Mouse (Mus musculus) embryonic facial prominence, embryonic 11.5 days (tissue): ENCODE data around the gene Ap1s2. TPM values are rescaled to one million over a fixed set of nuclear protein-coding genes. Genes with fewer than 3 reads are reported as not detected.

Source experiments
- ATAC-seq: fragments of 200-750 bp; cut with Nextera tagmentation; replicated peaks from 2 replicates; pipeline ENCODE4 v1.8.0; 2017; ENCODE audit warnings: low read depth; ENCODE audit not compliant: insufficient number of reproducible peaks, low FRiP score, low TSS enrichment
- DNase-seq: peaks from one replicate; pipeline ENCODE4 v3.0.0-alpha.2; 2015; ENCODE audit warnings: low spot score
- H3K27ac ChIP-seq: fragments of 300-500 bp; sonication (generic); replicated peaks from 2 replicates; pipeline ENCODE4 v1.5.1; 2014; ENCODE audit warnings: mild to moderate bottlenecking, low read depth, low read length, control low read depth
- H3K27me3 ChIP-seq: fragments of 300-500 bp; sonication (generic); 2 replicates; pipeline ENCODE4 v1.6.1; 2014; ENCODE audit warnings: mild to moderate bottlenecking, low read length, moderate library complexity, mixed read lengths; ENCODE audit not compliant: control insufficient read depth, insufficient read depth
- H3K36me3 ChIP-seq: fragments of 300-500 bp; sonication (generic); replicated peaks from 2 replicates; pipeline ENCODE4 v1.6.1; 2014; ENCODE audit warnings: low read depth, mild to moderate bottlenecking, low read length, moderate library complexity, mixed read lengths; ENCODE audit not compliant: control insufficient read depth, insufficient read depth
- H3K4me1 ChIP-seq: fragments of 300-500 bp; sonication (generic); 2 replicates; pipeline ENCODE4 v1.6.1; 2014; ENCODE audit warnings: low read length, mixed read lengths; ENCODE audit not compliant: control insufficient read depth, insufficient read depth
- H3K4me2 ChIP-seq: fragments of 300-500 bp; sonication (generic); 2 replicates; pipeline ENCODE4 v1.6.1; 2014; ENCODE audit warnings: low read depth, mild to moderate bottlenecking, control low read depth, low read length, moderate library complexity
- H3K4me3 ChIP-seq: fragments of 300-500 bp; sonication (generic); 2 replicates; pipeline ENCODE4 v1.5.1; 2014; ENCODE audit warnings: low read depth, low read length, control low read depth
- H3K9ac ChIP-seq: fragments of 300-500 bp; sonication (generic); replicated peaks from 2 replicates; pipeline ENCODE4 v1.6.1; 2014; ENCODE audit warnings: mild to moderate bottlenecking, control low read depth, low read length
- H3K9me3 ChIP-seq: fragments of 300-500 bp; sonication (generic); replicated peaks from 2 replicates; pipeline ENCODE4 v1.6.1; 2016; ENCODE audit warnings: mild to moderate bottlenecking, low read length, inconsistent platforms, mixed read lengths; ENCODE audit not compliant: control insufficient read depth
- WGBS: fragments of 180-500 bp; shearing (Covaris S2); extraction: QIAGEN DNeasy Blood & Tissue Kit; methylation state at CpG from one replicate; pipeline ENCODE4 v1.1.7; 2014; 5-methylcytosine and 5-hydroxymethylcytosine counted together
- polyA plus RNA-seq: library from polyadenylated mRNA; unstranded; fragments of >200 nt; fragmentation: Nextera tagmentation; extraction: Ambion mirVana; gene quantifications from 2 replicates; pipeline ENCODE4 v1.2.1, GENCODE M21; 2014

Ap1s2 gene
- polyA plus RNA-seq, 1 experiment from 2014 or later: 28.9 TPM

GRCm38 (mm10) chrX:163981500-163981899 is 72.7 kb downstream of the Ap1s2 start:
- Histone ChIP-seq H3K9me3 (no peaks in the 10 kb centered on the region), H3K4me3 (no peak overlapping the region), H3K9ac (no peak overlapping the region), H3K4me1 (no peaks in the 10 kb centered on the region), H3K27ac (no peak overlapping the region), H3K27me3 (no peaks in the 10 kb centered on the region), H3K36me3 (no peaks in the 10 kb centered on the region), H3K4me2 (no peak overlapping the region)
- ATAC-seq: no peak
- no peak for DNase-seq
- 56% methylated on average over 4 of the region's 4 CpGs for WGBS

DNA sequence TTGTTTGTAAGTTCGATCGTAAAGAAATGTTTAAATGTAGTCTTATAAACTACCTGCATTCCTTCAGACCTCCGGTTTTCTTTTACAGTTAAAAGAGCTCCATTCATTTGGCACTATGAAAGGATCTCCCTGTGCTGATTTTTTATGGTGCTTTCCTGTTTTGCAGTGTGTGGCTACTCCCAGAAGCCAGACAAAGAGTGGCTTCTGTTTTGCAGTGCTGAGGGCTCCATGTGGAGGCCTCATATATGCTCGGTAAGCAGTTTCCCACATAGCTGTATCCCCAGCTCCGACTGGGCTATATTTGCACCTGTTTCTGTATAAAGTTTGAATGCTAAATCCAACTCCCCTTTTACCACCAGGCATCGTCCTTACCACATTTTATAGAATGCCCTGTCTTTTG is 73.3 kb downstream of the Ap1s2 start:
- no peak overlapping the region for H3K4me2 ChIP-seq
- H3K9ac ChIP-seq: no peak overlapping the region
- H3K4me1 ChIP-seq: no peaks in the 10 kb centered on the region
- H3K4me3 ChIP-seq: no peak overlapping the region
- H3K27me3 ChIP-seq: no peaks in the 10 kb centered on the region
- DNase-seq (no peak), ATAC-seq (no peak)
- H3K27ac ChIP-seq: no peak overlapping the region
- no peaks in the 10 kb centered on the region for H3K9me3 ChIP-seq
- WGBS: 76% methylated on average over 6 of the region's 6 CpGs
- no peaks in the 10 kb centered on the region for H3K36me3 ChIP-seq

Other genes starting within 250 kb of the Ap1s2 start
- 0.35 TPM in 1 of 2 replicates, not detected in the other for gene Rnf138rt1, start 147.7 kb upstream of the Ap1s2 start, polyA plus RNA-seq
- 59.5 and 67.6 TPM in 2 replicates for gene Zrsr2, start 49.6 kb downstream of the Ap1s2 start, polyA plus RNA-seq
- gene Car5b, start 119.0 kb downstream of the Ap1s2 start, polyA plus RNA-seq: 0.24 and 0.34 TPM in 2 replicates
- 42.8 and 44.9 TPM in 2 replicates for gene Siah1b, start 167.5 kb downstream of the Ap1s2 start, polyA plus RNA-seq
- gene Cltrn, start 179.8 kb downstream of the Ap1s2 start, polyA plus RNA-seq: 0.56 TPM in 1 of 2 replicates, not detected in the other
- gene Ace2, start 230.3 kb downstream of the Ap1s2 start, polyA plus RNA-seq: 0.21 TPM in 1 of 2 replicates, not detected in the other